Mouse (Mus musculus): ENCODE results near the gene Nenf.

The Nenf gene

GRCm38 (mm10) chr1:191323381-191323780 is 5.4 kb upstream of the Nenf start:
- no peak for DNase-seq (ENCODE audit: low read depth, low spot score)

- DNase-seq (ENCODE audit: low read depth, low spot score): no peak
Observed at GRCm38 (mm10) chr1:191318686-191319085, 692 bp upstream of the Nenf start.

GRCm38 (mm10) chr1:191316818-191317217 is 1.2 kb downstream of the Nenf start:
- no peak for DNase-seq (ENCODE audit: low read depth, low spot score)

GRCm38 (mm10) chr1:191313926-191314325 is 4.1 kb downstream of the Nenf start:
- no peak for DNase-seq (ENCODE audit: low read depth, low spot score)

- DNase-seq (ENCODE audit: low read depth, low spot score): no peak
Observed at GRCm38 (mm10) chr1:191313158-191313557, 4.8 kb downstream of the Nenf start.

GRCm38 (mm10) chr1:191312513-191312941 is 5.5 kb downstream of the Nenf start:
- no peak for DNase-seq (ENCODE audit: low read depth, low spot score)

- DNase-seq (ENCODE audit: low read depth, low spot score): no peak
Observed at GRCm38 (mm10) chr1:191311296-191311898, 6.6 kb downstream of the Nenf start.

- DNase-seq (ENCODE audit: low read depth, low spot score): no peak
Observed at GRCm38 (mm10) chr1:191307766-191308455, 10.1 kb downstream of the Nenf start.

- DNase-seq (ENCODE audit: low read depth, low spot score): no peak
Observed at GRCm38 (mm10) chr1:191306316-191306715, 11.7 kb downstream of the Nenf start.

GRCm38 (mm10) chr1:191305610-191306009 is 12.4 kb downstream of the Nenf start:
- no peak for DNase-seq (ENCODE audit: low read depth, low spot score)

GRCm38 (mm10) chr1:191304216-191304615 is 13.8 kb downstream of the Nenf start:
- DNase-seq (ENCODE audit: low read depth, low spot score): no peak

- no peak for DNase-seq (ENCODE audit: low read depth, low spot score)
Observed at GRCm38 (mm10) chr1:191303736-191304135, 14.3 kb downstream of the Nenf start.

- no peak for DNase-seq (ENCODE audit: low read depth, low spot score)
Observed at GRCm38 (mm10) chr1:191301903-191302302, 16.1 kb downstream of the Nenf start.

GRCm38 (mm10) chr1:191299215-191299942 is 18.6 kb downstream of the Nenf start:
- no peak for DNase-seq (ENCODE audit: low read depth, low spot score)

- DNase-seq (ENCODE audit: low read depth, low spot score): no peak
Observed at GRCm38 (mm10) chr1:191298304-191298703, 19.7 kb downstream of the Nenf start.

- no peak for DNase-seq (ENCODE audit: low read depth, low spot score)
Observed at GRCm38 (mm10) chr1:191296445-191296844, 21.5 kb downstream of the Nenf start.

GRCm38 (mm10) chr1:191295784-191296183 is 22.2 kb downstream of the Nenf start:
- DNase-seq (ENCODE audit: low read depth, low spot score): no peak

- DNase-seq (ENCODE audit: low read depth, low spot score): no peak
Observed at GRCm38 (mm10) chr1:191293996-191294795, 23.8 kb downstream of the Nenf start.

- no peak for DNase-seq (ENCODE audit: low read depth, low spot score)
Observed at GRCm38 (mm10) chr1:191293051-191293450, 24.9 kb downstream of the Nenf start.

- no peak for DNase-seq (ENCODE audit: low read depth, low spot score)
Observed at GRCm38 (mm10) chr1:191292348-191292747, 25.6 kb downstream of the Nenf start.

GRCm38 (mm10) chr1:191288762-191289161 is 29.2 kb downstream of the Nenf start:
- no peak for DNase-seq (ENCODE audit: low read depth, low spot score)

GRCm38 (mm10) chr1:191284502-191284901 is 33.5 kb downstream of the Nenf start:
- DNase-seq (ENCODE audit: low read depth, low spot score): no peak

Measured in embryo, embryonic 11.5 days (tissue).